ENCODE assay signal across 14 mouse cellular contexts in the genomic region with DNA sequence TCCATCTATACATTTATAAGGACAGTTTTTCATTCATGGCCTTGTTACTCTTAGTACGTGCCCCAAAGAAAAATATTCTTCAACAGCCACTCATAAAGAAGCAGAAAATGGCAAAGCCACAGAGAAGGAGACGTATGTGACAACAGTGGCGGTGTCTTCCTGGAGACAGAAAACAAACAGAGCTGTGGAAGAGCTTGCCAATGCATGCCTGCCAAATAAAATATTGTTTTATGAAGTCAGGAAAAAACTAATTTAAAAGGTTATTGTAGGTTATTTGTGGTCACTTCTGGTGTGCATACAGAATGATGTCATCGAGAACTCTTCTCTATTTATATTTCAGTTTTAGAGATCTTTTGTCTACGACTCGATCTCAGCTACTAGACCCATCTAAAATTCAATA.
DNase-seq lines count a peak whose midpoint lies in the region; ATAC-seq and TF ChIP-seq lines count a peak whose summit lies in the region.
"Had no signal": no experiment of that assay in that cellular context is flagged by ENCODE, and none has a peak within 500 bp of the region (broad histone marks: within the 10 kb centered on the region; RNA-seq: fewer than 3 reads in every experiment).

No protein-coding gene starts in this region.

- no peak for TF ChIP-seq CTCF in liver, adult 2 months (IDR thresholded peaks at IDR 0.05; ENCODE audit: low read depth, low read length)
- TF ChIP-seq CTCF in liver, postnatal 0 days (IDR thresholded peaks at IDR 0.05; ENCODE audit: low read depth), result no peak

- intact Hi-C loops in heart, postnatal 25 days (cut with DNase I), result loop anchor here (5.0 kb wide), 1 partner anchor 210 kb away; no protein-coding TSS in a partner anchor

- no peak for TF ChIP-seq EP300 in liver, postnatal 0 days (IDR thresholded peaks at IDR 0.05; ENCODE audit: low read depth)

- H3K79me2 ChIP-seq in liver, adult 2 months (ENCODE audit: control insufficient read depth, insufficient read depth, low read length), result no peaks in the 10 kb centered on the region

- DNase-seq in heart, adult 18-20 months, result peak; percentile 64 to 80
- DNase-seq in heart, postnatal 25 days (ENCODE audit: low spot score), result no peak
- DNase-seq in liver, adult 2 months (ENCODE audit: extremely low read depth, low read depth, low spot score), result peak; percentile 45
- no peak for DNase-seq in liver, postnatal 0 days
- DNase-seq in lung, postnatal 25 days (ENCODE audit: low spot score), result peak; percentile 22
- no peak for DNase-seq in adrenal gland, adult 8-10 months
- no peak for DNase-seq in spleen, postnatal 4 days (ENCODE audit: low spot score in 2 of 2)
- DNase-seq: B cell, adult 2 months; cerebellum, adult 8-10 months; liver had no signal

- no peak overlapping the region for H3K27ac ChIP-seq in liver, adult 2 months (replicated peaks; ENCODE audit: insufficient read depth, low read depth, low read length)
- no peak overlapping the region for H3K27ac ChIP-seq in liver, postnatal 0 days (ENCODE audit: low read depth)
- peak overlapping the region; percentile 79 for H3K27ac ChIP-seq in brown adipose tissue, adult 24 weeks (replicated peaks; ENCODE audit: low read depth, low read length)
- H3K27ac ChIP-seq: forebrain, embryonic 13.5 days; left cerebral cortex, adult 2 months had no signal

- 16% methylated on average over 6 of the region's 6 CpGs for WGBS in liver, adult 2 months
- WGBS in liver, postnatal 0 days (ENCODE audit: insufficient replicate concordance), result 74% methylated on average over 6 of the region's 6 CpGs

- no peak overlapping the region for H3K4me3 ChIP-seq in liver, adult 2 months (ENCODE audit: insufficient read depth, low read depth, low read length)
- H3K4me3 ChIP-seq in liver, postnatal 0 days (ENCODE audit: low read depth, low read length), result no peak overlapping the region
- H3K4me3 ChIP-seq in brown adipose tissue, adult 24 weeks (ENCODE audit: insufficient read depth, low read depth, low read length), result no peak overlapping the region
- H3K4me3 ChIP-seq: forebrain, embryonic 13.5 days; left cerebral cortex, adult 2 months had no signal

- no peaks in the 10 kb centered on the region for H3K9me3 ChIP-seq in liver, postnatal 0 days (ENCODE audit: low read length)
- H3K9me3 ChIP-seq: forebrain, embryonic 13.5 days had no signal

- no peaks in the 10 kb centered on the region for H3K36me3 ChIP-seq in liver, adult 2 months (ENCODE audit: control insufficient read depth, insufficient read depth, low read length)
- no peaks in the 10 kb centered on the region for H3K36me3 ChIP-seq in liver, postnatal 0 days (replicated peaks; ENCODE audit: insufficient read depth, low read length)

- no peak overlapping the region for H3K4me2 ChIP-seq in liver, postnatal 0 days (ENCODE audit: low read depth, low read length)
- H3K4me2 ChIP-seq: forebrain, embryonic 13.5 days had no signal

- no peaks in the 10 kb centered on the region for H3K27me3 ChIP-seq in liver, adult 2 months (ENCODE audit: control insufficient read depth, insufficient read depth, low read length)
- H3K27me3 ChIP-seq in liver, postnatal 0 days (ENCODE audit: insufficient read depth, low read length), result no peaks in the 10 kb centered on the region
- H3K27me3 ChIP-seq: forebrain, embryonic 13.5 days had no signal

- no peak overlapping the region for H3K9ac ChIP-seq in liver, adult 2 months (ENCODE audit: low read depth, low read length)
- H3K9ac ChIP-seq in liver, postnatal 0 days (replicated peaks), result no peak overlapping the region
- H3K9ac ChIP-seq: forebrain, embryonic 13.5 days had no signal

- H3K4me1 ChIP-seq in liver, adult 2 months (ENCODE audit: control insufficient read depth, insufficient read depth, low read length), result no peaks in the 10 kb centered on the region; the same call in 1 of the 2 replicates
- H3K4me1 ChIP-seq in liver, postnatal 0 days (ENCODE audit: insufficient read depth), result no peaks in the 10 kb centered on the region
- H3K4me1 ChIP-seq in brown adipose tissue, adult 24 weeks (ENCODE audit: control insufficient read depth, insufficient read depth, insufficient read length, low read length), result peaks cover 21% of the 10 kb centered on the region

- TF ChIP-seq POLR2A in liver, adult 2 months (IDR thresholded peaks at IDR 0.05; ENCODE audit: extremely low read depth, insufficient read depth, low read length), result no peak

- no peak for ATAC-seq in liver, postnatal 0 days
- ATAC-seq: forebrain, embryonic 13.5 days; midbrain, embryonic 16.5 days had no signal

Comparison
In these comparisons a context has a peak if more than half of its experiments do, and no peak if none do; other contexts are left out.
1. DNase-seq: peak in heart, adult 18-20 months (2 of 2), liver, adult 2 months (single experiment) and lung, postnatal 25 days (single experiment); none in heart, postnatal 25 days (single experiment), liver, postnatal 0 days (single experiment), adrenal gland, adult 8-10 months (single experiment) and spleen, postnatal 4 days (0 of 2).